Mouse (Mus musculus) adrenal gland, postnatal 25 days (tissue): ENCODE data around the gene Gm29276. TPM values are rescaled to one million over a fixed set of nuclear protein-coding genes. Genes with fewer than 3 reads are reported as not detected.
"Not testable (repeated sequence)": the region's sequence is repeated elsewhere in the genome, so short reads cannot be mapped to it uniquely, and the experiment has no call there.

Experiments
- DNase-seq: peaks from one replicate; pipeline ENCODE4 v3.0.0; 2021; ENCODE audit warnings: mixed read lengths
- long read RNA-seq: library from polyadenylated mRNA; stranded (forward); transcript quantifications from one replicate; pipeline ENCODE4 v2.0.0, GENCODE M21; 2021
- total RNA-seq: library from RNA; stranded (reverse); gene quantifications from 2 replicates; pipeline ENCODE4 v1.2.3, GENCODE M21; 2021

The Gm29276 gene
- not detected in 2 replicates for total RNA-seq
- long read RNA-seq: 0 reads

DNA sequence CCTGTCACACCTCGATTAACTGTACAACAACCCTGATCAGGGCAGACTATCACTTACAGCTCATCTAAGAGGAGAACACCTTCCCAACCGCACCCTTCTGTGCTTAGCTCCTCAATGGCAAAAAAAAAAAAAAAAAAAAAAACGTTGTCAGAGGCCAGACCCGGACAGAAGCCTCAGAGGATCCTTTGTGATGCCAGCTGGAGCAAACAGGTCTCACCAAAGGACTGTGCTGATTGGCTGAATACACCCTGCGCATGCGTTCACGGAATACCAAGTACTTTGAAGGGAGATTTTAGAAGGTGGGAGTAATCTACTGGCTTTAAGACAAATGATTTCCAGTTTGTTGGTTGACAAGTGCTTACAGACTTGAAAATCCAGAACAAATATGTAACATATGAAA lies at the start of gene Gm29276:
Gene Gm29276, minus strand, starts transcription at position 101 of the 400 bp plus-strand sequence.
- not testable (repeated sequence) for DNase-seq
